Mouse (Mus musculus): ENCODE results near the gene Pak7. TPM values are rescaled to one million over a fixed set of nuclear protein-coding genes. Genes with fewer than 3 reads are reported as not detected.

Pak7 gene
- polyA plus RNA-seq, 1 experiment from 2014 or later: 1.6 TPM

GRCm38 (mm10) chr2:136095978-136096377, 291.8 kb downstream of the Pak7 start:
- Histone ChIP-seq H3K9me3 (replicated peaks; ENCODE audit: control insufficient read depth, low read length) (no peaks in the 10 kb centered on the region), H3K4me3 (replicated peaks; ENCODE audit: low read length) (no peak overlapping the region), H3K27me3 (ENCODE audit: control insufficient read depth, insufficient read depth, low read length) (no peaks in the 10 kb centered on the region), H3K27ac (ENCODE audit: low read length) (no peak overlapping the region), H3K9ac (ENCODE audit: low read length) (no peak overlapping the region), H3K4me2 (ENCODE audit: low read depth, low read length) (no peak overlapping the region), H3K36me3 (ENCODE audit: control insufficient read depth, insufficient read depth, low read length) (no peaks in the 10 kb centered on the region), H3K4me1 (ENCODE audit: control insufficient read depth, insufficient read depth, low read length) (no peaks in the 10 kb centered on the region)
- ATAC-seq (ENCODE audit: insufficient read depth, low FRiP score): no peak
- 64% methylated on average over 2 of the region's 2 CpGs for WGBS

DNA sequence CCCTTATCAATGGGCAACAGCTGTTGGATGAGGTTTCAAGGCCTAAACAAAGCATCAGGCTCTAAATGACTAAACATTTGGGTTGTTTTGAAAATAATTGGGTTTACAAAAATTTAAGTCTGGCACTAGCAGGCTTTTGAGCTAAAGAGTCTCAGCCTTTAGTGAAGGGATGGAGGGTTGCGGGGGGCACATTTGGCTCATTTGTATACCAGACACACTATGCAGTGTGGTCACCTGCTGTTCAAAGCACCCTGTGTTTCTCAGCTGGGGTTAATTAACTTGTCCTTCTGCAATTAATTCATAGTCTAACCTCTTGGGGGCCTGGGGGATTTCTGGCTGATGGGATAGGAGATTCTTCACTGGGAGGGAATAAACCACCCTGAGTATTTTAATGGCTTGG, 323.4 kb downstream of the Pak7 start:
- Histone ChIP-seq H3K4me2 (ENCODE audit: low read depth, low read length) (no peak overlapping the region), H3K27ac (ENCODE audit: low read length) (no peak overlapping the region), H3K36me3 (ENCODE audit: control insufficient read depth, insufficient read depth, low read length) (no peaks in the 10 kb centered on the region), H3K4me1 (ENCODE audit: control insufficient read depth, insufficient read depth, low read length) (no peaks in the 10 kb centered on the region), H3K9me3 (replicated peaks; ENCODE audit: control insufficient read depth, low read length) (no peaks in the 10 kb centered on the region), H3K4me3 (replicated peaks; ENCODE audit: low read length) (no peak overlapping the region), H3K9ac (ENCODE audit: low read length) (no peak overlapping the region), H3K27me3 (ENCODE audit: control insufficient read depth, insufficient read depth, low read length) (peaks cover 16% of the 10 kb centered on the region)
- WGBS: 100% methylated on average over 1 of the region's 1 CpGs
- no peak for ATAC-seq (ENCODE audit: insufficient read depth, low FRiP score)

GRCm38 (mm10) chr2:136059029-136059669, 328.6 kb downstream of the Pak7 start:
- Histone ChIP-seq H3K9ac (ENCODE audit: low read length) (no peak overlapping the region), H3K4me3 (replicated peaks; ENCODE audit: low read length) (no peak overlapping the region), H3K4me1 (ENCODE audit: control insufficient read depth, insufficient read depth, low read length) (no peaks in the 10 kb centered on the region), H3K9me3 (replicated peaks; ENCODE audit: control insufficient read depth, low read length) (no peaks in the 10 kb centered on the region), H3K4me2 (ENCODE audit: low read depth, low read length) (peak overlapping the region; percentile 14; the same call in 1 of the 2 replicates), H3K27ac (ENCODE audit: low read length) (no peak overlapping the region), H3K27me3 (ENCODE audit: control insufficient read depth, insufficient read depth, low read length) (peaks cover 37% of the 10 kb centered on the region), H3K36me3 (ENCODE audit: control insufficient read depth, insufficient read depth, low read length) (no peaks in the 10 kb centered on the region)
- 2% methylated on average over 37 of the region's 37 CpGs for WGBS
- no peak for ATAC-seq (ENCODE audit: insufficient read depth, low FRiP score)

- Histone ChIP-seq H3K4me2 (ENCODE audit: low read depth, low read length) (peak overlapping the region; percentile 8; the same call in 1 of the 2 replicates), H3K9me3 (replicated peaks; ENCODE audit: control insufficient read depth, low read length) (no peaks in the 10 kb centered on the region), H3K36me3 (ENCODE audit: control insufficient read depth, insufficient read depth, low read length) (no peaks in the 10 kb centered on the region), H3K27me3 (ENCODE audit: control insufficient read depth, insufficient read depth, low read length) (peaks cover 37% of the 10 kb centered on the region), H3K9ac (ENCODE audit: low read length) (no peak overlapping the region), H3K4me1 (ENCODE audit: control insufficient read depth, insufficient read depth, low read length) (no peaks in the 10 kb centered on the region), H3K27ac (ENCODE audit: low read length) (no peak overlapping the region), H3K4me3 (replicated peaks; ENCODE audit: low read length) (no peak overlapping the region)
- WGBS: 6% methylated on average over 7 of the region's 7 CpGs
- no peak for ATAC-seq (ENCODE audit: insufficient read depth, low FRiP score)
Observed at GRCm38 (mm10) chr2:136058398-136058797, 329.4 kb downstream of the Pak7 start.

DNA sequence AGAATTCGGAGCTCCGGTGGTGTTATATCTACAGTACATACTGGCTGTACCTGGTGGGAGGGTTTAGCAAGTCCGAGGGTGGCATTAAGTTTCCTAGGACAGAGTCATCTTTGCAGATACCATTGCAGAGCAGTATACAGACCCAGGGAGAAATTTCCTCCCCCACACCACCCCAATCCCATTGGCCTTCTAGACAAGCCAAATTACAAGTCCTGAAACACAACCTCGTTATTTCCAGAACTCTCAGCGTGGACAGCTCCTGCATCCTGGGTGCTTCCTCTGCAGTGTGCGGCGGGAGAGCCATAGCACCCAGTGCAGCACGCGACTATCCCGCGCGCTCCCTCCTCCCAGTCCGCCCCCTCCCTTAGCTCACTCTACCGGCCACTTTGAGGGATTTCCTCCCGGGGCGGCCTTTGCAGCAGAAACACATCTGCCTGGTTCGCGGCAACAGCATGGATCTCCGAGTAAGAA, 329.9 kb downstream of the Pak7 start:
- H3K4me1 ChIP-seq (ENCODE audit: control insufficient read depth, insufficient read depth, low read length): no peaks in the 10 kb centered on the region
- no peak overlapping the region for H3K9ac ChIP-seq (ENCODE audit: low read length)
- H3K9me3 ChIP-seq (replicated peaks; ENCODE audit: control insufficient read depth, low read length): no peaks in the 10 kb centered on the region
- H3K36me3 ChIP-seq (ENCODE audit: control insufficient read depth, insufficient read depth, low read length): no peaks in the 10 kb centered on the region
- H3K4me3 ChIP-seq (replicated peaks; ENCODE audit: low read length): no peak overlapping the region
- H3K27me3 ChIP-seq (ENCODE audit: control insufficient read depth, insufficient read depth, low read length): peaks cover 37% of the 10 kb centered on the region
- H3K4me2 ChIP-seq (ENCODE audit: low read depth, low read length): peak overlapping the region; percentile 8; the same call in 1 of the 2 replicates
- peak; percentile 44; the same call in 1 of the 2 replicates for ATAC-seq (ENCODE audit: insufficient read depth, low FRiP score)
- 7% methylated on average over 19 of the region's 19 CpGs for WGBS
- H3K27ac ChIP-seq (ENCODE audit: low read length): no peak overlapping the region

DNA sequence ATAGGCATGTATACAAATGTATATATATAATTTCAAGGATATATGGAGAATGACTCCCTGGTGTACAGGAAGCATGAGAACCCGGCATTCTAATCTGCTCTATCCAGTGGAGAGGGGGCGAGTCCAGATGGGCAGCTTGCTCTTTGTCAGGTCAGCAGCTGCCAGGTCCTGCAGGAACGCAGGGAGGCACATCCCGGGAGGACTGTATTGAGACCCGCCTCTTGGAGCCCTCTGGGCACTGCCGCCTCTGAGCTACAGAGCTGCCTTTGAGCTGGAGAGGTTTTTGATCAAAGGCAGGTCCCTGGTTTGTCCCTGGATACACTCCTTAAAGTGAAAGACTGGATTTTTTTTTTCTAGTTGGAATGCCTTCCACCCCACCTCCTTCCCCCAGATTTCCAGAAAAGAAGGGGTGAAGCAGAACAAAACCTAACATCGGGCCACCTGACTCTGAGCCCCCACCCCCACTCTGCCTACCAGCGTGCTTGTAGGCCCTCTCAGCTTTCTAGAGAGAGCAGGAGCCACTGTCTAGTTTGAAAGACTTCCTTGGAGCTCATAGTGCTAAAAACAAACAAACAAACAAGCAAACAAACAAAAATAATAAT, 336.0 kb downstream of the Pak7 start, which contains the start of gene Lamp5:
TSS of gene Lamp5 (plus strand) at position 552 of the 602 bp plus-strand sequence.
- Histone ChIP-seq H3K4me2 (ENCODE audit: low read depth, low read length) (peak within 1 kb of the TSS; percentile 31), H3K9me3 (replicated peaks; ENCODE audit: control insufficient read depth, low read length) (no peaks in the 10 kb centered on the region), H3K4me1 (ENCODE audit: control insufficient read depth, insufficient read depth, low read length) (no peaks in the 10 kb centered on the region), H3K27ac (ENCODE audit: low read length) (no peak within 1 kb of the TSS), H3K4me3 (replicated peaks; ENCODE audit: low read length) (no peak within 1 kb of the TSS; the same call in 1 of the 2 replicates), H3K27me3 (ENCODE audit: control insufficient read depth, insufficient read depth, low read length) (0 out of 2 replicates have a peak, but pooled peaks cover 10% of the 10 kb centered on the region), H3K36me3 (ENCODE audit: control insufficient read depth, insufficient read depth, low read length) (no peaks in the 10 kb centered on the region), H3K9ac (ENCODE audit: low read length) (no peak within 1 kb of the TSS)
- no peak for ATAC-seq (ENCODE audit: insufficient read depth, low FRiP score)
- 5% methylated on average over 8 of the region's 8 CpGs for WGBS

GRCm38 (mm10) chr2:136050793-136051615, 336.8 kb downstream of the Pak7 start:
- H3K9me3 ChIP-seq (replicated peaks; ENCODE audit: control insufficient read depth, low read length): no peaks in the 10 kb centered on the region
- ATAC-seq (ENCODE audit: insufficient read depth, low FRiP score): no peak
- 0 out of 2 replicates have a peak, but pooled peaks cover 10% of the 10 kb centered on the region for H3K27me3 ChIP-seq (ENCODE audit: control insufficient read depth, insufficient read depth, low read length)
- peak overlapping the region; percentile 31 for H3K4me2 ChIP-seq (ENCODE audit: low read depth, low read length)
- 15% methylated on average over 27 of the region's 27 CpGs for WGBS
- no peak overlapping the region for H3K27ac ChIP-seq (ENCODE audit: low read length)
- H3K4me3 ChIP-seq (replicated peaks; ENCODE audit: low read length): no peak overlapping the region; the same call in 1 of the 2 replicates
- no peaks in the 10 kb centered on the region for H3K36me3 ChIP-seq (ENCODE audit: control insufficient read depth, insufficient read depth, low read length)
- H3K4me1 ChIP-seq (ENCODE audit: control insufficient read depth, insufficient read depth, low read length): no peaks in the 10 kb centered on the region
- H3K9ac ChIP-seq (ENCODE audit: low read length): no peak overlapping the region

DNA sequence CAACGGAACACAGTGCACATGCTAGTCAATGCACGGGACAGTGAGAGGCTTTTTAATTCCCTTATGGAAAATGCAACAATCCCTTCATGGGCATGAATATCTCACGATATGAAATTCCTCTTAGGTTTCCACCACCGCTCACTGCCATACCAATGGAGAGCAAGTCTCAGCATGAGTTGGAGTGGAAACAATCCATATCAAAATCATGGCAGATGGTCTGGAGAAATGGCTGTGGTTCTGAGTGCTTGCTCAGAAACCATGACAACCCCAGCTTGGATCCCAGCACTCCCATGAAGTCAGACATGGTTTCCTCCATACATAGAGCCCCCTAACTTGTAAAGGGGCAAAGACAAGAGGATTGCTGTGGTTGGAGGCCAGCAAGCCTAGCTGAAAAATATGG, 339.3 kb downstream of the Pak7 start:
- H3K9ac ChIP-seq (ENCODE audit: low read length): no peak overlapping the region
- H3K27ac ChIP-seq (ENCODE audit: low read length): no peak overlapping the region
- 88% methylated on average over 4 of the region's 4 CpGs for WGBS
- no peaks in the 10 kb centered on the region for H3K36me3 ChIP-seq (ENCODE audit: control insufficient read depth, insufficient read depth, low read length)
- no peaks in the 10 kb centered on the region for H3K9me3 ChIP-seq (replicated peaks; ENCODE audit: control insufficient read depth, low read length)
- no peaks in the 10 kb centered on the region for H3K4me1 ChIP-seq (ENCODE audit: control insufficient read depth, insufficient read depth, low read length)
- no peak for ATAC-seq (ENCODE audit: insufficient read depth, low FRiP score)
- no peak overlapping the region for H3K4me3 ChIP-seq (replicated peaks; ENCODE audit: low read length)
- H3K27me3 ChIP-seq (ENCODE audit: control insufficient read depth, insufficient read depth, low read length): 0 out of 2 replicates have a peak, but pooled peaks cover 10% of the 10 kb centered on the region
- H3K4me2 ChIP-seq (ENCODE audit: low read depth, low read length): no peak overlapping the region

Data from stomach, embryonic 16.5 days (tissue).